Mouse (Mus musculus) thymus, postnatal 10 days (tissue): ENCODE data around the gene Dnajc17.

ENCODE experiments used
- DNase-seq, 2 experiments: peaks; one replicate each; pipeline ENCODE4 v3.0.0; 2021; ENCODE audit warnings: low spot score in 2 of 2

Dnajc17 gene

GRCm38 (mm10) chr2:119161247-119161646 lies 47.3 kb downstream of the Dnajc17 start:
- no peak for DNase-seq

GRCm38 (mm10) chr2:119157836-119158235 lies 50.8 kb downstream of the Dnajc17 start:
- DNase-seq: no peak

- peak; percentile 86 to 92 for DNase-seq
Measured at GRCm38 (mm10) chr2:119156681-119157572, 51.7 kb downstream of the Dnajc17 start, which contains the start of gene Rmdn3. Rmdn3 (minus strand) TSS chr2:119157034.

GRCm38 (mm10) chr2:119156081-119156680 lies 52.4 kb downstream of the Dnajc17 start:
- DNase-seq: peak in 1 of 2 experiments; percentile 28

- DNase-seq: no peak
Measured at GRCm38 (mm10) chr2:119155388-119155787, 53.2 kb downstream of the Dnajc17 start.

- DNase-seq: no peak
Measured at GRCm38 (mm10) chr2:119154683-119155082, 53.9 kb downstream of the Dnajc17 start.

GRCm38 (mm10) chr2:119152255-119152654 lies 56.3 kb downstream of the Dnajc17 start:
- DNase-seq: no peak

- DNase-seq: no peak
Measured at GRCm38 (mm10) chr2:119147775-119148174, 60.8 kb downstream of the Dnajc17 start.

GRCm38 (mm10) chr2:119147160-119147678 lies 61.4 kb downstream of the Dnajc17 start:
- no peak for DNase-seq

- no peak for DNase-seq
Measured at GRCm38 (mm10) chr2:119146435-119146834, 62.2 kb downstream of the Dnajc17 start.

- no peak for DNase-seq
Measured at GRCm38 (mm10) chr2:119145199-119145598, 63.4 kb downstream of the Dnajc17 start.

GRCm38 (mm10) chr2:119136346-119136898 lies 72.2 kb downstream of the Dnajc17 start:
- DNase-seq: no peak
